Mouse (Mus musculus) v-Abl transformed pro-B cells (cell line): Measurements from ENCODE around the gene C1qtnf3.

Experiments used
- in situ Hi-C, 2 experiments: fragments of 400-800 bp; cut with MboI; formaldehyde crosslinking; loops; one replicate each; pipeline ENCODE4 v1.15.1; 2025; ENCODE audit not compliant: unreplicated experiment in 2 of 2

C1qtnf3 gene

GRCm38 (mm10) chr15:10951951-10952759 lies at the start of gene C1qtnf3:
C1qtnf3 (plus strand) TSS chr15:10952332.
- in situ Hi-C loops, result no loop called here

GRCm38 (mm10) chr15:10902360-10902759 lies 49.8 kb upstream of the C1qtnf3 start:
- in situ Hi-C loops, result loop anchor here in 1 of 2 experiments (10.0 kb wide), 1 partner anchor 1448 kb away; no protein-coding TSS in a partner anchor

GRCm38 (mm10) chr15:10916611-10917311 lies 35.4 kb upstream of the C1qtnf3 start:
- in situ Hi-C loops, result no loop called here

- in situ Hi-C loops, result no loop called here
Measured at GRCm38 (mm10) chr15:10917312-10917660, 34.8 kb upstream of the C1qtnf3 start.

- in situ Hi-C loops, result loop anchor here in 1 of 2 experiments (5.0 kb wide), 2 partner anchors 402 to 457 kb away; no protein-coding TSS in a partner anchor
Measured at GRCm38 (mm10) chr15:10920212-10920611, 31.9 kb upstream of the C1qtnf3 start.

- in situ Hi-C loops, result loop anchor here in 1 of 2 experiments (5.0 kb wide), 2 partner anchors 401 to 456 kb away; no protein-coding TSS in a partner anchor
Measured at GRCm38 (mm10) chr15:10921064-10921463, 31.1 kb upstream of the C1qtnf3 start.

GRCm38 (mm10) chr15:10922061-10922460 lies 30.1 kb upstream of the C1qtnf3 start:
- in situ Hi-C loops, result loop anchor here in 1 of 2 experiments (5.0 kb wide), 2 partner anchors 400 to 455 kb away; no protein-coding TSS in a partner anchor

- in situ Hi-C loops, result loop anchor here in 1 of 2 experiments (5.0 kb wide), 2 partner anchors 400 to 455 kb away; no protein-coding TSS in a partner anchor
Measured at GRCm38 (mm10) chr15:10922570-10922969, 29.6 kb upstream of the C1qtnf3 start.

GRCm38 (mm10) chr15:10923076-10923995 lies 28.8 kb upstream of the C1qtnf3 start:
- in situ Hi-C loops, result loop anchor here in 1 of 2 experiments (5.0 kb wide), 2 partner anchors 399 to 454 kb away; no protein-coding TSS in a partner anchor

- in situ Hi-C loops, result no loop called here
Measured at GRCm38 (mm10) chr15:10927325-10927724, 24.8 kb upstream of the C1qtnf3 start.

GRCm38 (mm10) chr15:10928633-10929270 lies 23.4 kb upstream of the C1qtnf3 start:
- in situ Hi-C loops, result no loop called here

- in situ Hi-C loops, result no loop called here
Measured at GRCm38 (mm10) chr15:10933930-10934329, 18.2 kb upstream of the C1qtnf3 start.

GRCm38 (mm10) chr15:10940148-10941108 lies 11.7 kb upstream of the C1qtnf3 start:
- in situ Hi-C loops, result no loop called here

- in situ Hi-C loops, result no loop called here
Measured at GRCm38 (mm10) chr15:10941901-10942300, 10.2 kb upstream of the C1qtnf3 start.

GRCm38 (mm10) chr15:10947852-10948251 lies 4.3 kb upstream of the C1qtnf3 start:
- in situ Hi-C loops, result no loop called here

GRCm38 (mm10) chr15:10952760-10953305 lies 701 bp downstream of the C1qtnf3 start:
- in situ Hi-C loops, result no loop called here

- in situ Hi-C loops, result no loop called here
Measured at GRCm38 (mm10) chr15:10953465-10953864, 1.3 kb downstream of the C1qtnf3 start.

- in situ Hi-C loops, result no loop called here
Measured at GRCm38 (mm10) chr15:10954381-10955016, 2.4 kb downstream of the C1qtnf3 start.
